Mouse (Mus musculus): ENCODE measurements around the gene Glb1l3.

- TF ChIP-seq POLR2A (IDR thresholded peaks at IDR 0.05; ENCODE audit: insufficient read length, low read depth): no peak
- TF ChIP-seq CEBPB (IDR thresholded peaks at IDR 0.05; ENCODE audit: insufficient read depth, poor library complexity, severe bottlenecking): no peak
- no peak for TF ChIP-seq MAX (IDR thresholded peaks at IDR 0.05; ENCODE audit: low read depth)
- no peak for TF ChIP-seq MYOD1 (IDR thresholded peaks at IDR 0.05; ENCODE audit: control insufficient read depth in 1 of 3, insufficient read length in 2 of 3, low read depth in 2 of 3)
- TF ChIP-seq REST (IDR thresholded peaks at IDR 0.05; ENCODE audit: insufficient read depth, insufficient read length): no peak
- no peak for TF ChIP-seq TCF12 (IDR thresholded peaks at IDR 0.05; ENCODE audit: insufficient read depth, poor library complexity, severe bottlenecking)
- TF ChIP-seq POLR2AphosphoS2 (IDR thresholded peaks at IDR 0.05; ENCODE audit: insufficient read length, low read depth): no peak
- TF ChIP-seq USF1 (IDR thresholded peaks at IDR 0.05; ENCODE audit: low read depth): no peak
- no peak for TF ChIP-seq TCF3 (IDR thresholded peaks at IDR 0.05; ENCODE audit: insufficient read length, low read depth)
- no peak for TF ChIP-seq E2F4 (IDR thresholded peaks at IDR 0.05; ENCODE audit: insufficient read depth)
- TF ChIP-seq MYOG (IDR thresholded peaks at IDR 0.05; ENCODE audit: control insufficient read depth in 1 of 3, insufficient read depth in 1 of 3, insufficient read length in 2 of 3, low read depth in 2 of 3): no peak
Measured at GRCm38 (mm10) chr9:26860751-26861150, at the start of gene Glb1l3.

Data from myocyte (in vitro differentiated cells).